Mouse (Mus musculus) heart, adult 11 months (tissue): Measurements from ENCODE around the gene Hist1h2bg.
"Not testable (repeated sequence)": the region's sequence is repeated elsewhere in the genome, so short reads cannot be mapped to it uniquely, and the experiment has no call there.

Source experiments
- DNase-seq: peaks from one replicate; pipeline ENCODE4 v3.0.0; 2022

Hist1h2bg gene

GRCm38 (mm10) chr13:23539821-23540220, 31.4 kb upstream of the Hist1h2bg start:
- peak; percentile 17 for DNase-seq

GRCm38 (mm10) chr13:23541497-23541896, 29.7 kb upstream of the Hist1h2bg start:
- DNase-seq: peak; percentile 22

- DNase-seq: peak; percentile 84
These were observed 28.8 kb upstream of the Hist1h2bg start for GRCm38 (mm10) chr13:23542225-23542980.

- DNase-seq: peak; percentile 99
These were observed 28.1 kb upstream of the Hist1h2bg start, which contains the start of gene Hist1h2bh for GRCm38 (mm10) chr13:23542999-23543607. Hist1h2bh (minus strand) TSS chr13:23543392.

GRCm38 (mm10) chr13:23543965-23544786, 27.0 kb upstream of the Hist1h2bg start, which contains the start of gene Hist1h3f:
Hist1h3f (plus strand) TSS chr13:23544052.
- DNase-seq: peak; percentile 98

- DNase-seq: not testable (repeated sequence)
These were observed 26.4 kb upstream of the Hist1h2bg start for GRCm38 (mm10) chr13:23544787-23545120.

GRCm38 (mm10) chr13:23546694-23547093, 24.5 kb upstream of the Hist1h2bg start:
- DNase-seq: peak; percentile 69

GRCm38 (mm10) chr13:23550761-23551145, 20.4 kb upstream of the Hist1h2bg start:
- DNase-seq: no peak

- peak; percentile 98 for DNase-seq
These were observed 19.9 kb upstream of the Hist1h2bg start, which contains the start of gene Hist1h4f for GRCm38 (mm10) chr13:23551146-23551834. Hist1h4f (minus strand) TSS chr13:23551648.

GRCm38 (mm10) chr13:23551931-23552914, 19.0 kb upstream of the Hist1h2bg start:
- no peak for DNase-seq

- DNase-seq: no peak
These were observed 18.2 kb upstream of the Hist1h2bg start, which contains the start of gene Hist1h1d for GRCm38 (mm10) chr13:23552962-23553361. Hist1h1d (plus strand) TSS chr13:23553262.

GRCm38 (mm10) chr13:23554393-23554792, 16.8 kb upstream of the Hist1h2bg start:
- DNase-seq: no peak

- DNase-seq: peak; percentile 98
These were observed 16.0 kb upstream of the Hist1h2bg start for GRCm38 (mm10) chr13:23554925-23555838.

- peak; percentile 98 for DNase-seq
These were observed 15.3 kb upstream of the Hist1h2bg start for GRCm38 (mm10) chr13:23555839-23556416.

- DNase-seq: no peak
These were observed 14.3 kb upstream of the Hist1h2bg start for GRCm38 (mm10) chr13:23556906-23557305.

- not testable (repeated sequence) for DNase-seq
These were observed 10.5 kb upstream of the Hist1h2bg start for GRCm38 (mm10) chr13:23560699-23561098.

- DNase-seq: not testable (repeated sequence)
These were observed 9.7 kb upstream of the Hist1h2bg start for GRCm38 (mm10) chr13:23561531-23561882.

- peak; percentile 99 for DNase-seq
These were observed 9.1 kb upstream of the Hist1h2bg start, which contains the start of gene Hist1h3e for GRCm38 (mm10) chr13:23561883-23562659. Hist1h3e (minus strand) TSS chr13:23562369.
